Mouse (Mus musculus) hindbrain, embryonic 10.5 days (tissue): ENCODE results near the gene Nt5dc3. TPM values are rescaled to one million over a fixed set of nuclear protein-coding genes. Genes with fewer than 3 reads are reported as not detected.

Source experiments
- DNase-seq: peaks from one replicate; pipeline ENCODE4 v3.0.0-alpha.2; 2017; ENCODE audit warnings: low spot score
- H3K27ac ChIP-seq: fragments of 300-500 bp; sonication (generic); 2 replicates; pipeline ENCODE4 v1.5.1; 2016; ENCODE audit warnings: mild to moderate bottlenecking, moderate library complexity
- H3K27me3 ChIP-seq: fragments of 300-500 bp; sonication (generic); 2 replicates; pipeline ENCODE4 v1.6.1; 2016; ENCODE audit warnings: mild to moderate bottlenecking; ENCODE audit not compliant: poor library complexity, insufficient read depth, severe bottlenecking
- H3K36me3 ChIP-seq: fragments of 300-500 bp; sonication (generic); 2 replicates; pipeline ENCODE4 v1.6.1; 2016; ENCODE audit warnings: mild to moderate bottlenecking, moderate library complexity
- H3K4me1 ChIP-seq: fragments of 300-500 bp; sonication (generic); replicated peaks from 2 replicates; pipeline ENCODE4 v1.6.1; 2016; ENCODE audit warnings: mild to moderate bottlenecking
- H3K4me3 ChIP-seq: fragments of 300-500 bp; sonication (generic); 2 replicates; pipeline ENCODE4 v1.5.1; 2016; ENCODE audit warnings: mild to moderate bottlenecking, moderate library complexity
- H3K9me3 ChIP-seq: fragments of 300-500 bp; sonication (generic); 2 replicates; pipeline ENCODE4 v1.6.1; 2016; ENCODE audit warnings: mild to moderate bottlenecking, moderate library complexity
- WGBS: fragments of 180-500 bp; shearing (Covaris S2); methylation state at CpG from one replicate; pipeline ENCODE4 v1.1.7; 2016; 5-methylcytosine and 5-hydroxymethylcytosine counted together
- polyA plus RNA-seq: library from polyadenylated mRNA; unstranded; fragments of >200 nt; fragmentation: Nextera tagmentation; extraction: Ambion mirVana; gene quantifications from 2 replicates; pipeline ENCODE4 v1.2.1, GENCODE M21; 2016

Gene Nt5dc3
- polyA plus RNA-seq, 1 experiment from 2014 or later, result 1.4 TPM

GRCm38 (mm10) chr10:86763672-86764071, 15.1 kb upstream of the Nt5dc3 start, which contains the start of gene Gm49358:
Gm49358 (plus strand) TSS chr10:86763972.
- no peak within 1 kb of the TSS for H3K27ac ChIP-seq
- DNase-seq, result no peak
- no peak within 1 kb of the TSS for H3K4me3 ChIP-seq
- H3K36me3 ChIP-seq, result no peaks in the 10 kb centered on the region
- WGBS, result 96% methylated on average over 5 of the region's 5 CpGs
- H3K9me3 ChIP-seq, result no peaks in the 10 kb centered on the region
- no peaks in the 10 kb centered on the region for H3K4me1 ChIP-seq
- H3K27me3 ChIP-seq, result no peaks in the 10 kb centered on the region

- Histone ChIP-seq H3K4me3 (no peak overlapping the region), H3K9me3 (no peaks in the 10 kb centered on the region), H3K27me3 (no peaks in the 10 kb centered on the region), H3K4me1 (peaks cover 11% of the 10 kb centered on the region), H3K36me3 (no peaks in the 10 kb centered on the region), H3K27ac (no peak overlapping the region)
- WGBS, result 87% methylated on average over 4 of the region's 4 CpGs
- no peak for DNase-seq
These were observed 13.3 kb upstream of the Nt5dc3 start for GRCm38 (mm10) chr10:86765344-86765966.

- WGBS, result 66% methylated on average over 5 of the region's 5 CpGs
These were observed 9.6 kb upstream of the Nt5dc3 start for GRCm38 (mm10) chr10:86769216-86769615.

GRCm38 (mm10) chr10:86769797-86770196, 9.0 kb upstream of the Nt5dc3 start:
- Histone ChIP-seq H3K27me3 (no peaks in the 10 kb centered on the region), H3K9me3 (no peaks in the 10 kb centered on the region), H3K36me3 (no peaks in the 10 kb centered on the region), H3K27ac (no peak overlapping the region), H3K4me3 (no peak overlapping the region), H3K4me1 (peaks cover 11% of the 10 kb centered on the region)
- DNase-seq, result no peak
- 51% methylated on average over 4 of the region's 4 CpGs for WGBS

More at GRCm38 (mm10) chr10:86769216-86769615, 9.6 kb upstream of the Nt5dc3 start:
- Histone ChIP-seq H3K27me3 (no peaks in the 10 kb centered on the region), H3K27ac (no peak overlapping the region), H3K4me3 (no peak overlapping the region), H3K36me3 (no peaks in the 10 kb centered on the region), H3K4me1 (peaks cover 11% of the 10 kb centered on the region), H3K9me3 (no peaks in the 10 kb centered on the region)
- DNase-seq, result no peak

GRCm38 (mm10) chr10:86771701-86772100, 7.1 kb upstream of the Nt5dc3 start:
- DNase-seq, result no peak
- Histone ChIP-seq H3K9me3 (no peaks in the 10 kb centered on the region), H3K36me3 (no peaks in the 10 kb centered on the region), H3K4me3 (no peak overlapping the region), H3K27me3 (no peaks in the 10 kb centered on the region), H3K4me1 (peaks cover 11% of the 10 kb centered on the region), H3K27ac (no peak overlapping the region)
- WGBS, result 85% methylated on average over 5 of the region's 5 CpGs

- H3K27ac ChIP-seq, result no peak overlapping the region
- no peaks in the 10 kb centered on the region for H3K36me3 ChIP-seq
- WGBS, result 85% methylated on average over 6 of the region's 6 CpGs
These were observed 6.6 kb upstream of the Nt5dc3 start for GRCm38 (mm10) chr10:86772231-86772631.

GRCm38 (mm10) chr10:86773360-86773759, 5.4 kb upstream of the Nt5dc3 start:
- no peak overlapping the region for H3K4me3 ChIP-seq
- H3K36me3 ChIP-seq, result no peaks in the 10 kb centered on the region
- no peak overlapping the region for H3K27ac ChIP-seq
- H3K9me3 ChIP-seq, result no peaks in the 10 kb centered on the region
- H3K4me1 ChIP-seq, result peaks cover 20% of the 10 kb centered on the region
- WGBS, result 81% methylated on average over 4 of the region's 4 CpGs
- peaks cover 5% of the 10 kb centered on the region; the same call in 1 of the 2 replicates for H3K27me3 ChIP-seq
- DNase-seq, result no peak

More at GRCm38 (mm10) chr10:86772231-86772631, 6.6 kb upstream of the Nt5dc3 start:
- H3K4me3 ChIP-seq, result no peak overlapping the region
- peaks cover 11% of the 10 kb centered on the region for H3K4me1 ChIP-seq
- no peak for DNase-seq
- no peaks in the 10 kb centered on the region for H3K9me3 ChIP-seq
- no peaks in the 10 kb centered on the region for H3K27me3 ChIP-seq

GRCm38 (mm10) chr10:86776281-86776680, 2.5 kb upstream of the Nt5dc3 start:
- Histone ChIP-seq H3K4me3 (no peak overlapping the region), H3K36me3 (no peaks in the 10 kb centered on the region), H3K9me3 (no peaks in the 10 kb centered on the region), H3K4me1 (peaks cover 28% of the 10 kb centered on the region), H3K27me3 (peaks cover 28% of the 10 kb centered on the region), H3K27ac (no peak overlapping the region)
- peak; percentile 26 for DNase-seq
- 76% methylated on average over 9 of the region's 9 CpGs for WGBS

- DNase-seq, result no peak
These were observed 1.0 kb upstream of the Nt5dc3 start for GRCm38 (mm10) chr10:86777614-86778319.

GRCm38 (mm10) chr10:86779117-86779755, 431 bp downstream of the Nt5dc3 start:
- Histone ChIP-seq H3K4me3 (peak overlapping the region; percentile 76), H3K36me3 (no peaks in the 10 kb centered on the region), H3K27ac (peak overlapping the region; percentile 90), H3K4me1 (peaks cover 42% of the 10 kb centered on the region), H3K9me3 (no peaks in the 10 kb centered on the region), H3K27me3 (peaks cover 29% of the 10 kb centered on the region)
- DNase-seq, result no peak
- under 1% methylated on average over 58 of the region's 58 CpGs for WGBS

More at GRCm38 (mm10) chr10:86777614-86778319, 1.0 kb upstream of the Nt5dc3 start:
- peaks cover 29% of the 10 kb centered on the region for H3K27me3 ChIP-seq
- H3K4me3 ChIP-seq, result peak overlapping the region; percentile 76
- WGBS, result 40% methylated on average over 19 of the region's 19 CpGs
- no peaks in the 10 kb centered on the region for H3K36me3 ChIP-seq
- H3K27ac ChIP-seq, result peak overlapping the region; percentile 90
- peaks cover 39% of the 10 kb centered on the region for H3K4me1 ChIP-seq
- H3K9me3 ChIP-seq, result no peaks in the 10 kb centered on the region

- peak; percentile 20 for DNase-seq
- peaks cover 29% of the 10 kb centered on the region for H3K27me3 ChIP-seq
- WGBS, result 17% methylated on average over 12 of the region's 12 CpGs
- H3K27ac ChIP-seq, result peak overlapping the region; percentile 90; the same call in 1 of the 2 replicates
- no peaks in the 10 kb centered on the region for H3K36me3 ChIP-seq
- peak overlapping the region; percentile 76 for H3K4me3 ChIP-seq
- H3K4me1 ChIP-seq, result peaks cover 42% of the 10 kb centered on the region
- no peaks in the 10 kb centered on the region for H3K9me3 ChIP-seq
These were observed 1.2 kb downstream of the Nt5dc3 start for GRCm38 (mm10) chr10:86779816-86780500.

- WGBS, result 33% methylated on average over 5 of the region's 5 CpGs
These were observed 2.8 kb downstream of the Nt5dc3 start for GRCm38 (mm10) chr10:86781641-86782040.

More at GRCm38 (mm10) chr10:86781641-86782040, 2.8 kb downstream of the Nt5dc3 start:
- Histone ChIP-seq H3K36me3 (no peaks in the 10 kb centered on the region), H3K27me3 (peaks cover 29% of the 10 kb centered on the region), H3K4me1 (peaks cover 42% of the 10 kb centered on the region), H3K9me3 (no peaks in the 10 kb centered on the region), H3K4me3 (no peak overlapping the region), H3K27ac (no peak overlapping the region)
- DNase-seq, result no peak
